Mouse (Mus musculus): ENCODE measurements at regions not wholly inside any gene's neighbourhood (a gene's known extent, or its start where the extent isn't known, plus 50 kb on each side); places are given as distances from the start of the nearest gene placed in this dataset.

GRCm38 (mm10) chr13:98579731-98580130, 57.5 kb downstream of the Tmem174 start:
- DNase-seq (ENCODE audit: extremely low read depth, insufficient read length, low spot score), result no peak

DNA sequence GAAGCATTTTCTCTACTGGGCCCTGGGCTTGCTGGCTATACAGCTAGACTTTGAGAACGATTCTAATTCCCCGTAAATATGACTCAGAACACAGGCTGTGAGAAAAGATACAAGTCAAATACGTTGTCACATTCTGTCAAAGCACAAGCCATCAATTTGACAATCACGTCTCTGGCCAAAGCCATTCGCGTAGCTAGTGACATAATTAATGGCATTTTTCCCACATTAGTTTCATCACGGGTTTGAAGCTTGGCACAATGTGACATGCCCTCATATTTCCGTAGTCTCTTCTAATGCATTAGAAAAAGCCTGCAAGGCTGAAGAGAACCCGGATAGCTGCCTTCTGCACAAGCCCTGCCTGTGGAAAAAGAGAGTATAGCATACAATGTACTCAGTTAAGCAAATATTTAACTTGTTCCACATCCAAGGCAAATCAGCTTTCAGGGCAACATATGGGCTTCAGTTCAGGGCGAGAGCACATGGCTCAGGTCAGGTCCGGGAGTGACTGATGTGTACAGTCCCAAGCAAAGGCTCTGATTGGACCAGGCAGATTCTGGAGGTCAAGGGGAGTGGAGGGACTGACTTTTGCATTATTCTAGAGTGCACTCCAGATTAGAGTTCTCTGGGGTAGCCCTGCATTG, 58.7 kb downstream of the Tmem174 start:
- DNase-seq (ENCODE audit: extremely low read depth, insufficient read length, low spot score), result no peak

DNA sequence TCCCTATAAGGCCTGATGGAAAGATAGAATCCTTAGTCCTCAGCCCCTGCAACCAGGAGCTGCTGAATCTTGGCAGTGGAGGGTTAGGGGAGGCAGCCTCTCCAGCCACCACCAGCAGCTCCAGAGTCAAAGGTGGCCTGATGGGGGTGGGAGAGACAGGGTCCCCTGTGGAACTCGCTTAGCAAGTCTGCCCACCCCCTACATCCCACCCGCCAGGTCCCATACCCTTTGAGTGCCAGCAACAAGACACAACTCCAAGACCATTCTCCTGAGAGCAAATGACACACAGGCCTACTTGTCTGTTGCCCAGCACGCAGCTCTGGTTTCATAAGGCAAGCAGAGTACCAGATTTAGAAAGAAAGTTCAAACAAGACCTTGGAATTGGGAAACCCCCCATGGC, 61.1 kb downstream of the Tmem174 start:
- DNase-seq (ENCODE audit: extremely low read depth, insufficient read length, low spot score), result no peak

DNA sequence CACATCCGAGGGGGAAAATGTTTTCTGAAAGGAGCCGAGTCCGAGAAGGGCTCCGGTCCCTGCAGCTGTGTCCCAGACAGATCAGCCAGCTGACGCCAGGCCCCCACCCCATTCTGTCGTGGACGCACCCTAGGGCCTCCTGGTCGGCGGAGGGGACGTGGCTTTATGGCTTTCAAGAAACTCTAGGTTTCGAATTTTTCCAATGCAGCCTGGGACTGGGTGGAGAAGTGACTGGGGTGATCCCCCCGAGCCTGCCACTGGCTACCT, 63.2 kb downstream of the Tmem174 start:
- DNase-seq (ENCODE audit: extremely low read depth, insufficient read length, low spot score), result no peak

GRCm38 (mm10) chr13:98573261-98574056, 63.8 kb downstream of the Tmem174 start:
- no peak for DNase-seq (ENCODE audit: extremely low read depth, insufficient read length, low spot score)

DNA sequence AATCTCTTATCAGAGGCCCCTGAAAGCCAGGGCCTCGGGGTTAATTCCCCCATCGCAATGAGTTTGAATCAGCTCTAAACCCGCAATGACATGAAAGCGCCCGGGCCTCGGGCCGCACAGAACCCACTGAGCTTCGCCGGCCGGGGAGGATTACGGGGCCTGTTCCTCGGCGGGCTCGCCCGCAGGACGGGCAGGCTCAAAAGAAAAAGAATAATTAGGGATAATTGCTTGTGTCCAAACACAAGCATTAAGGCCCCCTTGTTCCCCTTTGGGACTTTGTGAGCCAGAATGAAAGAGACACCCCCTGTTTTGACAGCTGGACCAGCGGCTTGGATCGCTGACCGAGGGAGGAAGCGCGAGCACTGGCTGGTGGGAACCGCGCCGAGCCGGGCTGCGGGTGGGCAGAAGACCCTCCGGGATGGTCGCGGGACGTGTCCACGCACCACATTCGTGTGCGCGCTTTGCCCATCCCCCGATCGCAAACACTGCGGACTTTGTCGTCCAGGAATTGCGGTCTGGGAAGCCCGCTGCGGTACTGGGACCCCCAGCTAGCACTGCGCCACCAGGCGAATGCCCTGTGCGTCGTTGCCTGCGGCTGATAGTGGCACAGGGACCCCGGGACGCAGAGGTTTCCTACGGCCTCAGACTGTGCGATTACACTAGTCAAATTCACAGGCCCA, 64.5 kb downstream of the Tmem174 start:
- no peak for DNase-seq (ENCODE audit: extremely low read depth, insufficient read length, low spot score)

- no peak for DNase-seq (ENCODE audit: extremely low read depth, insufficient read length, low spot score)
Measured at GRCm38 (mm10) chr13:98572011-98572570, 65.1 kb downstream of the Tmem174 start.

GRCm38 (mm10) chr13:98571051-98571450, 66.2 kb downstream of the Tmem174 start:
- no peak for DNase-seq (ENCODE audit: extremely low read depth, insufficient read length, low spot score)

DNA sequence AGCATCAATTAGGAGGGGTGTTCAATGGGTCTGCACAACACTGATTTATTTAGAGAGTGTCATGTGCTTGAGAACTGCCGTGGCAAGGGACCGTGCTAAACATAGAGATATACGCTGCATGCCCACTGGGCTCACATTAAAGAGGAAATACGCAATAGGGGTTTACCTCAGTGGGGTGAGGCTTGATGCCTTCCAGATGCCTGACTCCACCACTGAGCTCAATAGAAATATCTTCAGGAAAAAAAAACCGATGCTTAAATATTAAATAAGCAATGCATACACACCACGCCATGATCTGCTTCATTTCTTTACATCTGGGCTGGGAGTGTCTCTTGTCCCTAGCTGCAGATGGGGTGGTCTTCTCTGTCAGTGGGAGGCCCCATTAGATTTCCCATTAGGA, 63.9 kb upstream of the Gm10320 start:
- no peak for DNase-seq (ENCODE audit: extremely low read depth, insufficient read length, low spot score)

DNA sequence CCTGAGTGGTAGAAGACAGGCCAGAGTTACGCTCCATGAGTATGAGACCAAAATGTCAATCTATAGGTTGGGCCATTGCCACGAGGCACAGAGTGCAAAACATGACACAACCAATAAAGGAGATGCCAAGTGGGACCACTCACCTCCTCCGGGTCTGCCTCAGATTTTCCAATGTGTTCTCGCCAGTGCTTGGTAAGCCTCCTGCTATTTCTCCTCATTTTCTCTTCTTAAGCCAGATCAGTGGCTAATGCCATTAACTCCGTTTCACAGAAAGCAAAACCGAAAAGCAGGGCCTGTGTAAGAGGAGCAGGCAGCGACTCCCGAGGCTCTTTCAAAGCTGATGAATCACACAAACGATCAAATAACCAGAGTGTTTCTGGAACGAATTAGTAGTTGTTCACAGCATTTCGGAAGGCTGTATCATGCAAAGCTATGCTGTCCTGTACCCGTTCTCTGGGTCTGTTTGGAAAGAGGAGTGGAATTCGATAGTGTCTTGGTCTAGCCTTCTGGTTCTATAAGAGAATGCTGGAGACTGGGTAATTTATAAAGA, 59.7 kb upstream of the Gm10320 start:
- DNase-seq (ENCODE audit: extremely low read depth, insufficient read length, low spot score), result no peak

DNA sequence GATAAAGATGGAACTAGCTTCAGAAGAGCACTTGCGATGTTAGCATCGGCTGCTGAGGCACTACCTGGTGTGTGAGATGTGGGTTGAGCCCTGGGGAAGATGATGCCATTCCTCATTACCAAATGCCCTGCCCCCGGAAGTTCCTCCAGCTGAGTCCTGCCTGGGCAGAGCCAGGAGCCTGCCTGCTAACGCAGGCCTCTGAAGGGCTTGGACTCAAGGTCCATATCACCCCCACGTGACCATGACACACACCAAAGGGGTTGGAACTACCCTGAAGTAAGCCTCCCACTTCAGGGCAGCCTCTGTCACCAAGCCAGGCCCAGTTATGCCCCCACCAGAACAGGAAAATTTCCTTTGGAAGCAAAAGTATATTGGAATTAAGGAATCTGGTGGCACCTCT, 55.4 kb upstream of the Gm10320 start:
- peak; percentile 38 for DNase-seq (ENCODE audit: extremely low read depth, insufficient read length, low spot score)

- no peak for DNase-seq (ENCODE audit: extremely low read depth, insufficient read length, low spot score)
Measured at GRCm38 (mm10) chr13:98546116-98546515, 54.3 kb upstream of the Gm10320 start.

DNA sequence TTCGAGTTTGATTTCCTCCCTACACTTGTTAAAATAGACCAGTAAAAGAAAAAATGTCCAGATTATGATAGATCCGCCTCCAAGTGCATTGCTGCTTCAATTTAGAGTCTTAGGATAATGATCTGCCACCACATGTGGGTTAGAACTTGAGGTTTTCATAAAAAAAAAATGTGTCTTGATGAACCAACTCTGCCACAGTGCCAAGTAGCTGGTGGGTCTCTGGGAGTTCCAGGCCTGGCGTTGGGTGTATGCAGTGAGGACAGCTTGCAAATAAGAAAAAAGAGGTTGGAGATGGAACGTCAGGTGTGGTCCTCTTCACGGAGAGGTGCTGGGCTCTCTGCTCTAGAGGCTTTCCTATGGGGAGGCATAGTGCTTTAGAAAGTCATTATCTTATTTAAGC, 53.6 kb upstream of the Gm10320 start:
- no peak for DNase-seq (ENCODE audit: extremely low read depth, insufficient read length, low spot score)

DNA sequence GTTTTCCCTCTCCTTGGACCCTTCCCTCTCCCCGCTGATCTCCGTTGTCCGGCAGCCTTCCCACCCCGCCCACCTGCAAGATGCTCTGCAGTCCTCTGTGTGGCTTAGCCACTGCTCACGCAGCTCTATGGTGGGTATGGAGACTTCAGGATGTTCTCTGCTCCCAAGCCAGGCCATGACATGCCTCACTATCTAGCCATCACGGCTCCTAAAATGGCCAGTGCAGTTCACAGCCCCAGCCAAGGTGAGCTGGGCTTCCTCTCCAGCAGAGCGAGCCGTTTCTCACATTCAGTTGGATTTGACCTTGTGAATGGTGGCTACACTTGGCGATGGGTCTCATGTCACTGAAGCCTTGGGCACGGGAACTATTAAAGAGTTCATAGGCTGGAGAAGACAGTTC, 52.2 kb upstream of the Gm10320 start:
- DNase-seq (ENCODE audit: extremely low read depth, insufficient read length, low spot score), result no peak

All from 3134 (cell line).